Mouse (Mus musculus): ENCODE measurements around the gene Aldh3b2.
"Not testable (repeated sequence)": the region's sequence is repeated elsewhere in the genome, so short reads cannot be mapped to it uniquely, and the experiment has no call there.

DNA sequence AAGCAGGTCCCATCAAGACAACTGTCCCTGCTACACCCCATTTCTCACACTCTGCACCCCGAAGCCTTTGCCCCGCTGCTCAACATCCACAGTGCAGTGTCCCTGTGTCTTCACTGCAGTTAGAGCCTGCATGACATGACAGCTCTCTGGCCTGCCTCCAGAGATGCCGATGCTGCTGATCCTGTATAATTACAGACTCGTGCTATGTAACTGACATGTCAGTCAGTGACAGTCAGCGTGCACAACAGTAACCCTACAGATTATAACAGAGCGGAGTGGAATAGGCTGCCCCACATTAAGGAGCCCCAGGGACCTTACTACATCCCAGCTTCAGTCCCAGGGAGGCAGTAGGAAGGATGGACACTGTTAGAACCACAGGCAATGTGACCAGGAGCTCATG lies 10.3 kb upstream of the Aldh3b2 start:
- TF ChIP-seq E2F4 (IDR thresholded peaks at IDR 0.05; ENCODE audit: insufficient read depth); SRF (IDR thresholded peaks at IDR 0.05; ENCODE audit: control insufficient read depth, insufficient read length, low read depth): not testable (repeated sequence)

Data from myocyte (in vitro differentiated cells).